Mouse (Mus musculus) neural tube, embryonic 13.5 days (tissue): ENCODE measurements at regions not wholly inside any gene's neighbourhood (a gene's known extent, or its start where the extent isn't known, plus 50 kb on each side); places are given as distances from the start of the nearest gene placed in this dataset.

Experiments used
- ATAC-seq: fragments of 200-750 bp; cut with Nextera tagmentation; 2 replicates; pipeline ENCODE4 v1.8.0; 2017; ENCODE audit warnings: low read depth, mild to moderate bottlenecking, moderate TSS enrichment, moderate library complexity
- H3K27ac ChIP-seq: fragments of 300-500 bp; sonication (generic); replicated peaks from 2 replicates; pipeline ENCODE4 v1.5.1; 2015; ENCODE audit warnings: moderate library complexity, mild to moderate bottlenecking, inconsistent platforms
- H3K27me3 ChIP-seq: fragments of 300-500 bp; sonication (generic); 2 replicates; pipeline ENCODE4 v1.6.1; 2015; ENCODE audit warnings: mild to moderate bottlenecking, inconsistent platforms
- H3K36me3 ChIP-seq: fragments of 300-500 bp; sonication (generic); 2 replicates; pipeline ENCODE4 v1.6.1; 2015; ENCODE audit warnings: mild to moderate bottlenecking, inconsistent platforms
- H3K4me1 ChIP-seq: fragments of 300-500 bp; sonication (generic); replicated peaks from 2 replicates; pipeline ENCODE4 v1.6.1; 2015; ENCODE audit warnings: inconsistent platforms
- H3K4me2 ChIP-seq: fragments of 300-500 bp; sonication (generic); 2 replicates; pipeline ENCODE4 v1.6.1; 2015; ENCODE audit warnings: inconsistent platforms, mild to moderate bottlenecking, moderate library complexity
- H3K4me3 ChIP-seq: fragments of 300-500 bp; sonication (generic); 2 replicates; pipeline ENCODE4 v1.5.1; 2015; ENCODE audit warnings: mild to moderate bottlenecking, inconsistent platforms
- H3K9ac ChIP-seq: fragments of 300-500 bp; sonication (generic); 2 replicates; pipeline ENCODE4 v1.6.1; 2015; ENCODE audit warnings: moderate library complexity, mild to moderate bottlenecking, inconsistent platforms
- H3K9me3 ChIP-seq: fragments of 300-500 bp; sonication (generic); 2 replicates; pipeline ENCODE4 v1.6.1; 2016; ENCODE audit warnings: inconsistent platforms
- WGBS: fragments of 180-500 bp; shearing (Covaris S2); methylation state at CpG from one replicate; pipeline ENCODE4 v1.1.7; 2015; 5-methylcytosine and 5-hydroxymethylcytosine counted together

DNA sequence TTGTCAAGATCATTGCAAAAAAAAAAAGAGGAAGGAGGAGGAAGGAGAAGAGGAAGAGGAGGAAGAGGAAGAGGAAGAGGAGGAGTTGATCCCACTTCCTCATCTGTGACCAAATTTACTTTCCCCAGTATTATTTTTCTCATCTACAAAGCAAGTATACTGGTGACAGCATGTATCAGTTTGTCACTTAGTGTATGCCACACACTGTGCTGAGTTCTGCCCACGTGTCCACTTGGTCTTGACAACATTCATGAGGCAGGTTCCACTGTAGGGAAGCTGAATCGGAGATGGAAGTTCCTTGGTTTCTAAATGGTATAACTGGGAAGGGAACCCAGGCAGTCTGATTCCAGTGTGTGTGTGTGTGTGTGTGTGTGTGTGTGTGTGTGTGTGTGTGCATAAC, 122.3 kb upstream of the Hs3st2 start:
- ATAC-seq: no peak
- no peaks in the 10 kb centered on the region for H3K9me3 ChIP-seq
- no peak overlapping the region for H3K27ac ChIP-seq
- H3K4me1 ChIP-seq: no peaks in the 10 kb centered on the region
- no peak overlapping the region for H3K4me3 ChIP-seq
- no peak overlapping the region for H3K4me2 ChIP-seq
- no peaks in the 10 kb centered on the region for H3K27me3 ChIP-seq
- H3K9ac ChIP-seq: no peak overlapping the region
- H3K36me3 ChIP-seq: no peaks in the 10 kb centered on the region
- WGBS: 90% methylated on average over 2 of the region's 2 CpGs

DNA sequence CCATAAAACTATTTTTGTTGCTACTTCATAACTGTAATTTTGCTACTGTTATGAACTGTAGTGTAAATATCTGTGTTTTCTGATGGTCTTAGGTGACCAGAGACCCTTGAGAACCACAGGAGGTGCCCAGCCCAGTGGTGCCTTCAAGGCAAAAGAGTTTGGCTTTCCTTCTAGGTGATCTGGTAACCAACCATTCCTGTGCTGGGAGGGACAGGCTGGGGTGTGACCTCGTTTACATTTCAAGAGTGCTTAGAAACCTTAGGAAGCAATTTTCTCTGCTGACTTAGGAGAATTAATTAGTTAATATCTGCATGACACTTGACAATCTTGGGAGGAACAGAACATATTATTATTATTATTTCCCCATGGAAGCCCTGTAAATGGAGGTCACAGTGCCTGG, 111.1 kb upstream of the Hs3st2 start:
- 40% methylated on average over 1 of the region's 1 CpGs for WGBS
- no peak overlapping the region for H3K4me3 ChIP-seq
- H3K9me3 ChIP-seq: no peaks in the 10 kb centered on the region
- 0 out of 2 replicates have a peak, but pooled peaks cover 7% of the 10 kb centered on the region for H3K4me1 ChIP-seq
- no peaks in the 10 kb centered on the region for H3K36me3 ChIP-seq
- no peaks in the 10 kb centered on the region for H3K27me3 ChIP-seq
- H3K4me2 ChIP-seq: no peak overlapping the region
- no peak for ATAC-seq
- no peak overlapping the region for H3K27ac ChIP-seq
- H3K9ac ChIP-seq: no peak overlapping the region

DNA sequence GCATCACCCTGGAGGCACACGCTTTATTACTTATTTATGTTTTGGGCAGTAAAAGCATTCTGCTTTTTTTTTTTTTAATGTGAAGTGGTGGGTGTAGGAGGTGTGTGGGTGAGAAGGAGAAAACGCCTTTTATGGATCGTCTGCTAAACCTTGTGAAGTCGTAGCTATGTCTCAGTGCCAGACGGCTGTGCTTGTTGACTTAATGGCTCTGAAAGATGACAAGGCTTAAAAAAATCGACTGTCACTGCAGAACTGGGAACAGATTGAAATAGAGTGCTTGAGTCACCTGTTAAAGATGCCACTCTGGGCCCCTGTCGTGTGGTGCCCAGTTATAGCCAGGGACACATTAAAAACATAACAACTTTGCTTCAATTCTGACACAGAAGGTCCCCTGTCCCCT, 109.5 kb upstream of the Hs3st2 start:
- no peak for ATAC-seq
- H3K27me3 ChIP-seq: no peaks in the 10 kb centered on the region
- 68% methylated on average over 7 of the region's 7 CpGs for WGBS
- H3K4me3 ChIP-seq: no peak overlapping the region
- H3K4me2 ChIP-seq: no peak overlapping the region
- no peak overlapping the region for H3K27ac ChIP-seq
- no peaks in the 10 kb centered on the region for H3K9me3 ChIP-seq
- no peaks in the 10 kb centered on the region for H3K36me3 ChIP-seq
- H3K4me1 ChIP-seq: 0 out of 2 replicates have a peak, but pooled peaks cover 7% of the 10 kb centered on the region
- no peak overlapping the region for H3K9ac ChIP-seq

DNA sequence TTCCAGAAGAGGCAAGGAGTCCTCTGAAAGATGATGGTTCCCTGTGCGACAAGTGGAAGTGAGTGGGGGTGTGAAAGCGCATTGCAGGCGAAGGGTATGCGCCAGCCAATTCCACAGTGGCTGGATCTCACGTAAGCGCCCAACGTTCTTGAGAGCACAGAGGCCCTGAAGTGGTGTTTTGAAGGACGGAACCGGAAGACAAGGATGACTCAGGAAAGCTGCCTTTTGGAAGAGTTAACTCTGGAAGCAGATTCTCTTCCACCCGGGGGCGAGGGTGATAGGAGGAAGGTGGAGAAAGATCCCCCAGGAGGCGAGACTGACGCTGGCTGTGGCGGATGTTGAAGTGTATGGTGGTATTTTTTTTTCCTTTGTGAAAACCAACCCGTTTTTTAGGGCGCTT, 101.9 kb upstream of the Hs3st2 start:
- Histone ChIP-seq H3K9ac (no peak overlapping the region), H3K27ac (no peak overlapping the region), H3K36me3 (no peaks in the 10 kb centered on the region), H3K9me3 (no peaks in the 10 kb centered on the region), H3K27me3 (no peaks in the 10 kb centered on the region), H3K4me2 (no peak overlapping the region), H3K4me3 (no peak overlapping the region), H3K4me1 (no peaks in the 10 kb centered on the region)
- ATAC-seq: no peak
- WGBS: 87% methylated on average over 16 of the region's 16 CpGs

DNA sequence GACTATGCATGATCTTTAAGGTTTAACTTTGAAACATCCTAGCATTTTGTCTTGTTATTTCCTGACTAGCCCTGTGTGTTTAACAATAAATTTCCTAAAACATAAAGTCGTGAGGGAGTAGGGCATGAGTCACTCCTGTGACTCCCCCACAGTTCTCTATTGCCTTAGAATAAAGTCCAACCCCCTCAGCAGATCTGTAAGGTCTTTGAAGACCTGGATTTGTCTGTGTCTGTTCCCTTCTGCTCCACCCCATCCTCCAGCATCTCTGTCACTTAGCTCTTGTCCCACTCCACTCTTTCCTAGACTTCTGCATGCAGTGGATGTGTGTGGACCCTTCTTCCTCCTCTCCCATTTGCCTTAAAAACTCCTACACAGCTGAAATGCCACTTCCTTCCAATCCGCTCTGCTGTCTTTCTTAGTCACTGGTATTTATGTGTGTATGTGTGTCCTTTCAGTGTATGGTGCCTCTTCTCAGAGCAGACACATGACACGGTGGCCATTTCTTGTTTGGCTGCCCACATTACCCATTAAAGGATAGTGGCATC, 95.4 kb upstream of the Hs3st2 start:
- no peaks in the 10 kb centered on the region for H3K4me1 ChIP-seq
- no peak for ATAC-seq
- no peaks in the 10 kb centered on the region for H3K9me3 ChIP-seq
- no peak overlapping the region for H3K4me3 ChIP-seq
- H3K4me2 ChIP-seq: no peak overlapping the region
- H3K36me3 ChIP-seq: no peaks in the 10 kb centered on the region
- no peak overlapping the region for H3K9ac ChIP-seq
- no peaks in the 10 kb centered on the region for H3K27me3 ChIP-seq
- WGBS: 86% methylated on average over 3 of the region's 3 CpGs
- no peak overlapping the region for H3K27ac ChIP-seq

DNA sequence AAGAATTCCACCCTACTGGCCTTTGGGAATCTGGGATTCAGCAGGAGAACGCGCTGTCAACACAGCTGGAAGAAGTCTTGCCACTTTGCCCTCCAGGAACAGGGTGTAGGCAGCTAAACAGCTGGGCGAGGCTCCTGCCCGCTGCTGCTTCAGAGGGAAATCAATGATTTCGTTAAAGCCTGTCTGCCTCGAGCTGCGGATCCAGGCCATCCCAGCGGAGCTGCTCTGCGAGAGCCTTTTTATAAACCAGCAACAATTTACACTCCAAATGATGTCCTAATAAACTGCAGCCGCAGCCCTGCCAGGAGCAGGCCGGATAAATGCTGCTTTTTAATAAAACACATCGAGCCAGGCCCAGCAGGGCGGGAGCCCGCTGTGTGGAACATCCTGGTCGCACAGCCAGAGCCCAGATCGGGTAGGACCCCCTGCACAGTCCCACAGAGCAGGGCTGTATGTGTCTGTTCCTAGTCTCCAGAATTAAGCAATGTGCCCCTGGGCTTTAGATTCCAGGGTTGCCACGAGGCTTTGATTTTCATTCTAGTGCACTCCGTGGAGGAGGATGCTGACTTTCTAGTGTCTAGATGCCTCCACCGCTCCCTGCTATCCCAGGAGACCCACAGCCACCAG, 78.6 kb upstream of the Hs3st2 start:
- Histone ChIP-seq H3K36me3 (no peaks in the 10 kb centered on the region), H3K9ac (peak overlapping the region; percentile 41; the same call in 1 of the 2 replicates), H3K4me1 (peaks cover 7% of the 10 kb centered on the region), H3K4me2 (peak overlapping the region; percentile 40), H3K27me3 (no peaks in the 10 kb centered on the region), H3K27ac (peak overlapping the region; percentile 66), H3K9me3 (no peaks in the 10 kb centered on the region), H3K4me3 (0 out of 2 replicates have a peak overlapping the region, but pooled peaks have one; percentile 11)
- ATAC-seq: peak; percentile 76
- WGBS: 7% methylated on average over 19 of the region's 19 CpGs

DNA sequence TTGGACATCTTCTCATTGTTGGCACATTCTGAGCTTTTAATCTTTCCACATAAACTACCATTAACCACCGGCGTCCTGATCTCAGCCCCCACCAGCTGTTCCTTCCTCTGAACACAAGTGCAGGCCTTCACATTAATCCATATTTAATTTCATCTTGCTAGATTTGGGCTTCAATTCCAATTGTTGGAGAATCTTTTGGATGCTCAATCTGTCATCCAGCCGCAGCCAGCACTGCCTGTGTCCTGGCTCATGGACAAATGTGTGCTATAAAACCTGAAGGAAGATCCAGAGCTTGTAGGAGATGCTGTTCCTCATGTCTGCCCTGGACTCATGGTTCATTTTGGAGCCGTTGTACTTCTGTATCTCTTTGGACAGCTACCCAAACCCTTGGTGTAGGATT, 77.1 kb upstream of the Hs3st2 start:
- Histone ChIP-seq H3K27ac (no peak overlapping the region), H3K4me3 (no peak overlapping the region), H3K4me2 (no peak overlapping the region), H3K27me3 (no peaks in the 10 kb centered on the region), H3K4me1 (peaks cover 7% of the 10 kb centered on the region), H3K36me3 (no peaks in the 10 kb centered on the region), H3K9ac (no peak overlapping the region), H3K9me3 (no peaks in the 10 kb centered on the region)
- no peak for ATAC-seq
- 86% methylated on average over 4 of the region's 4 CpGs for WGBS

DNA sequence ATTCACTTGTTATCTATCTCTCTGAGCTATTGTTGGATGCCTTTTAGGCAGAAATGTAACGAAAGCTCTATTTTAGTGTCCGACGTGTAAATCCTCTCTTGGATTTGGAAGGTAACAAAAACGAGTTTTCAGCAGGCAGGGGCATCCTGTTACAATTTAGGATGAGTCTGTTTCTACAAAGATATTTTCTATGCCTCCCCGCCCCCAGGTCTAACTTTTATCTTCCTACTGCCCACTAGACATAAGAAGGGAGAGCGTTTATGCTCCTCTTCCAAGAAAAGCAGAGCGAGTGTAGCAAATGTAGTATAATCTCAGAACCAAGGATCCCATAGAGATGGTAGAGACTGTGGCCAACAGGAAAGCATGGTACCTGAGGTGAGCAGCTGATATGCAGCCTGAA, 62.4 kb upstream of the Hs3st2 start:
- Histone ChIP-seq H3K4me1 (no peaks in the 10 kb centered on the region), H3K9ac (no peak overlapping the region), H3K4me3 (no peak overlapping the region), H3K27me3 (no peaks in the 10 kb centered on the region), H3K36me3 (no peaks in the 10 kb centered on the region), H3K9me3 (no peaks in the 10 kb centered on the region), H3K4me2 (no peak overlapping the region), H3K27ac (no peak overlapping the region)
- 86% methylated on average over 7 of the region's 7 CpGs for WGBS
- no peak for ATAC-seq

DNA sequence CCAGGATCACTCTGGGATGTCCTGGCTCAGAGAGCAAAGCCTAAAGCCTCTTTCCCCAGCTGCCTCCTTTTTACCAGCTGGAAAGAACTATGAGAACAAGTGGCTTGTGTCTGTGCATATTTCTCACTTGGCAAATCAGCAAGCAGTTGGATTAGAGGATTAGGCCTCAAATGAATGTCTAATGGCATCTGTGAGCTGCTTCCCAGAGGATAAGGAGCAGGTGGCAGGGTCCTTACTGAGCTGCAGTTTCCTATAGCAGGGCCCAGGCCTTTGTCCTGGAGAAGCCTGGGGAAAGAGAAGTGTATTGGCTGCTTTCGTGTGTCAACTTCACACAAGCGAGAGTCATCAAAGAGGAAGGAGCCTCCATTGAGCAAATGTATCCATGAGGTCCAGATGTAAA, 59.1 kb upstream of the Hs3st2 start:
- H3K27me3 ChIP-seq: no peaks in the 10 kb centered on the region
- no peaks in the 10 kb centered on the region for H3K9me3 ChIP-seq
- H3K27ac ChIP-seq: no peak overlapping the region

DNA sequence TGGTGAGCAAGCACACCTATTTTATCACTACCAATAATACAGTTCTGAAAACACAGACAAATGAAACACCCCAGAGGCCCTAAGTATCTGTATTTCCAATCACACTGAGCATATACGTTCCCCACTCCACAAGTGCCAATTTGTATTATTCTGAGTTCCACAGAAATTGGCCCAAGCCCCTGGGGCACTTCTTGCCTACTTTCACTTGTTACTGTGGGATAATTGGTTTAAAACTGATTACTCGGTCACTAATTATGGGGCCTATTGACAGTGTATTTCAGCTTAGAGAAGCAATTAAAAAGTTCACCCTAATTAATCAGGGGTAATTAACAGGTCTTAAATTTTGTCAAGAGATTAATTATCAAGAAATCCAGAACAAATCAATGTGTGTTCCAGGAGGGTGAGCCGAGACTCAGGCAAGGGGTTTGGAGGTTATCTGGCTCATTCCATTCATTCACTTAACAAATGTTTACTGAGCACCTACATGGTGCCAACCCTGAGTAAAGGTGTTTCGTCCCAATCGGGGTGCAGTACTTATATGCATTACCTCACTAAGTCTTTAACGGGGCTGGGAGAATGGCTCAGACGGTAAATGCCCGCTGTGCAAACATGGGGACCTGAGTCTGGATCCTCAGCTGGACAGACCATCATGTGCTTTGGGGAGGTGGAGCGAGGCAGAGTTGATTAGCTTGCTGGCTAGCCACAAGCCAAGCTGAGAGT, 56.1 kb upstream of the Hs3st2 start:
- no peak for ATAC-seq
- WGBS: 81% methylated on average over 9 of the region's 9 CpGs
- H3K36me3 ChIP-seq: no peaks in the 10 kb centered on the region
- H3K4me1 ChIP-seq: peaks cover 5% of the 10 kb centered on the region; the same call in 1 of the 2 replicates
- no peak overlapping the region for H3K9ac ChIP-seq
- no peak overlapping the region for H3K27ac ChIP-seq
- no peak overlapping the region for H3K4me3 ChIP-seq
- H3K9me3 ChIP-seq: no peaks in the 10 kb centered on the region
- no peaks in the 10 kb centered on the region for H3K27me3 ChIP-seq
- no peak overlapping the region for H3K4me2 ChIP-seq

More for the DNA sequence above, 59.1 kb upstream of the Hs3st2 start:
- 77% methylated on average over 2 of the region's 2 CpGs for WGBS
- Histone ChIP-seq H3K4me1 (no peaks in the 10 kb centered on the region), H3K4me2 (no peak overlapping the region), H3K9ac (no peak overlapping the region), H3K36me3 (no peaks in the 10 kb centered on the region), H3K4me3 (no peak overlapping the region)
- ATAC-seq: no peak

DNA sequence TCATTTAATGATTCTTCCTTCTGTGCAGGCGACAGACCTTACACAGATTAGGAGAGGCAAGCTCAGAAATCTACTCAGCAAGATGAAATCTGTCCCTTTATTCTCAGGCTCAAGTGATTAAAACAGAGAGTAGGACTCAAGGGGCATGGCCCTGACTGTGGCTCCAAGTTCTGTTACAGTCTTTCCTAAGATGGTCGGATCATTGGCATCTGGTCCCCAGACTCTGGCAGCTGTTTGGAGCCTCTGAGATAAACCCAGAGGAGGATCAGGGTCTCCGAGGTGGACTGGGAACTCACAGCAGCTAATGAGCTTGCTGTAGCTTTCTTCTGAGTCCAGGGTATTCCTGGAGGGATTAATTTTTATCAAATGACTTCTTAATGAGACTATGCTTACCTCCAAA, 51.7 kb upstream of the Hs3st2 start:
- 60% methylated on average over 3 of the region's 3 CpGs for WGBS
- H3K4me2 ChIP-seq: no peak overlapping the region
- H3K9ac ChIP-seq: no peak overlapping the region
- H3K4me3 ChIP-seq: no peak overlapping the region
- ATAC-seq: no peak
- H3K4me1 ChIP-seq: peaks cover 5% of the 10 kb centered on the region; the same call in 1 of the 2 replicates
- H3K27me3 ChIP-seq: no peaks in the 10 kb centered on the region
- no peaks in the 10 kb centered on the region for H3K36me3 ChIP-seq
- H3K27ac ChIP-seq: no peak overlapping the region
- no peaks in the 10 kb centered on the region for H3K9me3 ChIP-seq
